Mouse (Mus musculus) midbrain, embryonic 10.5 days (tissue): ENCODE data around the gene Olfr885. TPM values are rescaled to one million over a fixed set of nuclear protein-coding genes. Genes with fewer than 3 reads are reported as not detected.

Experiments used
- DNase-seq: peaks from one replicate; pipeline ENCODE4 v3.0.0-alpha.2; 2017; ENCODE audit warnings: low spot score
- H3K27ac ChIP-seq: fragments of 300-500 bp; sonication (generic); replicated peaks from 2 replicates; pipeline ENCODE4 v1.5.1; 2016; ENCODE audit warnings: mild to moderate bottlenecking
- H3K27me3 ChIP-seq: fragments of 300-500 bp; sonication (generic); 2 replicates; pipeline ENCODE4 v1.6.1; 2016; ENCODE audit warnings: low read depth, mild to moderate bottlenecking; ENCODE audit not compliant: poor library complexity, severe bottlenecking
- H3K36me3 ChIP-seq: fragments of 300-500 bp; sonication (generic); 2 replicates; pipeline ENCODE4 v1.6.1; 2016; ENCODE audit warnings: mild to moderate bottlenecking, moderate library complexity
- H3K4me1 ChIP-seq: fragments of 300-500 bp; sonication (generic); 2 replicates; pipeline ENCODE4 v1.6.1; 2016
- H3K4me3 ChIP-seq: fragments of 300-500 bp; sonication (generic); 2 replicates; pipeline ENCODE4 v1.5.1; 2016; ENCODE audit warnings: mild to moderate bottlenecking, moderate library complexity
- H3K9me3 ChIP-seq: fragments of 300-500 bp; sonication (generic); replicated peaks from 2 replicates; pipeline ENCODE4 v1.6.1; 2016; ENCODE audit warnings: mild to moderate bottlenecking
- WGBS: fragments of 180-500 bp; shearing (Covaris S2); methylation state at CpG from one replicate; pipeline ENCODE4 v1.1.7; 2016; 5-methylcytosine and 5-hydroxymethylcytosine counted together
- polyA plus RNA-seq: library from polyadenylated mRNA; unstranded; fragments of >200 nt; fragmentation: Nextera tagmentation; extraction: Ambion mirVana; gene quantifications from 2 replicates; pipeline ENCODE4 v1.2.1, GENCODE M21; 2016

Gene Olfr885
- not detected in 2 replicates for polyA plus RNA-seq

DNA sequence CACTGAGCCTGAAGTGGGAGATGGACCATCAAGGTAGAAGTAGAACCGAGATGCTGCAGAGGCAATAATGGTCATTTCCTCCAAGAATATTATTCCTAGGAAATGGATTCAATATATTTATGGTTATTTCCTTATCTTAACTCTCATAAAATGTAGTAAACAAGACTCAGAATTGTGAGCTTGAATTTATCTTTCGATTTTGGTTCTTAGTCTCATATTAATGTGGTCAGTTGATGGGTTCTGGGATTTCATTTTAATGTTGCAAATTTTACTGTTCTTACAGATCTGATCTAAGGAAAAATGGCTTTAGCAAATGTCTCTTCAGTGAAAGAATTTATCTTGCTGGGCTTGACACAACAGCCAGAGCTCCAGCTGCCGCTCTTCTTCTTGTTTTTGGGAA, at the start of gene Olfr885:
TSS of gene Olfr885 (plus strand) at position 301 of the 400 bp plus-strand sequence.
- H3K4me3 ChIP-seq, result no peak within 1 kb of the TSS
- no peaks in the 10 kb centered on the region for H3K9me3 ChIP-seq
- no peak for DNase-seq
- no peaks in the 10 kb centered on the region for H3K27me3 ChIP-seq
- no peaks in the 10 kb centered on the region for H3K4me1 ChIP-seq
- 83% methylated on average over 3 of the region's 3 CpGs for WGBS
- H3K27ac ChIP-seq, result no peak within 1 kb of the TSS
- no peaks in the 10 kb centered on the region for H3K36me3 ChIP-seq

DNA sequence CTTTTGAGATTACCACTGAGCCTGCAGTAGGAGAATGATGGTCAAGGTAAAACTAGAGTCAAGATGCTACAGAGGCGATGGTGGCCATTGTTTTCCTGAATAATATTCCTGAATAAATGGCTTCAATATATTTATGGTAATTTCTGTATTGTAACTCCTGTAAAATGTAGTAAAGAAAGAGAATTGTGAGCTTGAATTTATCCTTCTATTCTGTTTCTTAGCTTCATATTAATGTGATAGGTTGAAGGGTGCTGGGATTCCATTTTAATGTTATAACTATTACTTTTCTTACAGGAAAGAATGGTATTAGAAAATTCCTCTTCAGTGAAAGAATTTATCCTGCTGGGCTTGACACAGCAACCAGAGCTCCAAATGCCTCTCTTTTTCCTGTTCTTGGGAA, 35.6 kb upstream of the Olfr885 start, which contains the start of gene Olfr883:
TSS of gene Olfr883 (plus strand) at position 301 of the 400 bp plus-strand sequence.
- Histone ChIP-seq H3K27ac (no peak within 1 kb of the TSS), H3K36me3 (no peaks in the 10 kb centered on the region), H3K4me1 (no peaks in the 10 kb centered on the region), H3K27me3 (no peaks in the 10 kb centered on the region), H3K4me3 (no peak within 1 kb of the TSS), H3K9me3 (no peaks in the 10 kb centered on the region)
- 94% methylated on average over 1 of the region's 1 CpGs for WGBS
- no peak for DNase-seq

DNA sequence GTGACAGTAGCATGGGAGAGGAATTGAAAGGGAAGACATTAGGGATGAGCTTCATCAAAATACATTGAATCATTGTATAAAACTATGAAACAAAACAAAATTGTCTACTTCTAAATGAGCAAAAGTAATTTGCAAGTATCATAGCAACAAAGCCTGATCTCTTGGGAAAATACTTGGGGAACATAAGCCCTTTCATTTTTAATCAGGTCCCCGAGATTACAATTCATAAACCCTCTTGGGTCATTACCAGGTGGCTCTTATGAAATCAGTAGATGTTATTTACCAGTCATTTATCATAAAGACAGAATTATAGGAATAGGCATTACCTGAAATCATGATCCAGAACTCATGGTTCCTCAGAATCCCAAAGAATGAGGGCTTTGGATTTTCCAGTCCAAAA, 14.9 kb upstream of the Olfr885 start, which contains the start of gene Olfr884:
TSS of gene Olfr884 (plus strand) at position 301 of the 400 bp plus-strand sequence.
- Histone ChIP-seq H3K9me3 (no peaks in the 10 kb centered on the region), H3K4me1 (no peaks in the 10 kb centered on the region), H3K4me3 (no peak within 1 kb of the TSS), H3K36me3 (no peaks in the 10 kb centered on the region), H3K27me3 (no peaks in the 10 kb centered on the region), H3K27ac (no peak within 1 kb of the TSS)
- WGBS, result 72% methylated on average over 1 of the region's 1 CpGs
- DNase-seq, result no peak

DNA sequence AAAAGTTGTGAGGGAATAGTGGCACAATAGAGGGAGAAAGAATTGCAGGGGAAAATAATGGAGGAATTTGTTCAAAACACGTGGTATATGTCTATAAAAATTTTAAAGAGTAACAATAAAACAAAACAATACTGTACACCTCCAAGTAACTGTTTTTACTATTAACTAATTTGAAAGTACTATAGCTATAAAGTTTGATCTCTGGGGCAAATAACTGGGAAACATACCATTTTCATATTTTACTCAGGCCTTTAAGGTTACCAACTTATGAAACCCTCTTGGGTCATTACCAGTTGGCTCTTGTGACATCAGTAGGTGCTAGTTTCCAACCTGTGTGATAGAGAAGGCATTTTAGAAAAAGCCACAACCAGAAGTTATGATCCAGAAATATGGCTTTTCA, 22.6 kb downstream of the Olfr885 start, which contains the start of gene Olfr887:
TSS of gene Olfr887 (plus strand) at position 301 of the 400 bp plus-strand sequence.
- Histone ChIP-seq H3K4me3 (no peak within 1 kb of the TSS), H3K27ac (no peak within 1 kb of the TSS), H3K4me1 (no peaks in the 10 kb centered on the region), H3K9me3 (no peaks in the 10 kb centered on the region), H3K27me3 (no peaks in the 10 kb centered on the region), H3K36me3 (no peaks in the 10 kb centered on the region)
- 88% methylated on average over 1 of the region's 1 CpGs for WGBS
- no peak for DNase-seq

- no peak within 1 kb of the TSS for H3K27ac ChIP-seq
- no peaks in the 10 kb centered on the region for H3K27me3 ChIP-seq
- H3K36me3 ChIP-seq, result no peaks in the 10 kb centered on the region
- H3K4me1 ChIP-seq, result no peaks in the 10 kb centered on the region
- no peak for DNase-seq
- no peaks in the 10 kb centered on the region for H3K9me3 ChIP-seq
- no peak within 1 kb of the TSS for H3K4me3 ChIP-seq
- WGBS, result 93% methylated on average over 1 of the region's 1 CpGs
These were observed 46.7 kb downstream of the Olfr885 start, which contains the start of gene Olfr888 for GRCm38 (mm10) chr9:38107828-38108227. Gene Olfr888, plus strand, starts transcription at chr9:38108128.

Other genes with a start within 250 kb of the Olfr885 start
- gene Olfr877, start 207.1 kb upstream of the Olfr885 start, polyA plus RNA-seq, result not detected in 2 replicates
- not detected in 2 replicates for gene Olfr145, start 164.6 kb upstream of the Olfr885 start, polyA plus RNA-seq
- not detected in 2 replicates for gene Olfr878, start 143.5 kb upstream of the Olfr885 start, polyA plus RNA-seq
- not detected in 2 replicates for gene Olfr881, start 69.5 kb upstream of the Olfr885 start, polyA plus RNA-seq
- not detected in 2 replicates for gene Olfr883, start 35.5 kb upstream of the Olfr885 start, polyA plus RNA-seq
- gene Olfr884, start 14.8 kb upstream of the Olfr885 start, polyA plus RNA-seq, result not detected in 2 replicates
- not detected in 2 replicates for gene Olfr887, start 22.8 kb downstream of the Olfr885 start, polyA plus RNA-seq
- gene Olfr888, start 46.8 kb downstream of the Olfr885 start, polyA plus RNA-seq, result not detected in 2 replicates
- 0.11 and 0.16 TPM in 2 replicates for gene Olfr889, start 53.9 kb downstream of the Olfr885 start, polyA plus RNA-seq
- not detected in 2 replicates for gene Olfr890, start 81.2 kb downstream of the Olfr885 start, polyA plus RNA-seq
- gene Olfr891, start 119.5 kb downstream of the Olfr885 start, polyA plus RNA-seq, result not detected in 2 replicates
- not detected in 2 replicates for gene Olfr893, start 147.0 kb downstream of the Olfr885 start, polyA plus RNA-seq
- gene Olfr894, start 156.7 kb downstream of the Olfr885 start, polyA plus RNA-seq, result not detected in 2 replicates
- not detected in 2 replicates for gene Olfr143, start 191.5 kb downstream of the Olfr885 start, polyA plus RNA-seq
- not detected in 2 replicates for gene Olfr895, start 206.5 kb downstream of the Olfr885 start, polyA plus RNA-seq
- not detected in 2 replicates for gene Olfr896-ps1, start 229.8 kb downstream of the Olfr885 start, polyA plus RNA-seq